Mouse (Mus musculus) CD4-positive helper T cell, adult 2 months (primary cell): ENCODE measurements around the gene Sdk1.

Experiments
- DNase-seq: peaks from one replicate; pipeline ENCODE4 v3.0.0-alpha.2; 2012; ENCODE audit warnings: low read depth, missing footprints, low spot score

Gene Sdk1

GRCm38 (mm10) chr5:141240841-141241543 lies at the start of gene Sdk1:
Sdk1 (plus strand) TSS chr5:141241490.
- DNase-seq: peak; percentile 91

- DNase-seq: no peak
These were observed 44.0 kb upstream of the Sdk1 start for GRCm38 (mm10) chr5:141197278-141197677.

GRCm38 (mm10) chr5:141202276-141203065 lies 38.8 kb upstream of the Sdk1 start:
- no peak for DNase-seq

GRCm38 (mm10) chr5:141207061-141207460 lies 34.2 kb upstream of the Sdk1 start:
- no peak for DNase-seq

- DNase-seq: no peak
These were observed 16.0 kb upstream of the Sdk1 start for GRCm38 (mm10) chr5:141225243-141225642.

GRCm38 (mm10) chr5:141234326-141234725 lies 7.0 kb upstream of the Sdk1 start:
- no peak for DNase-seq

GRCm38 (mm10) chr5:141239401-141239800 lies 1.9 kb upstream of the Sdk1 start:
- DNase-seq: no peak

- DNase-seq: no peak
These were observed 849 bp upstream of the Sdk1 start for GRCm38 (mm10) chr5:141240441-141240840.

- no peak for DNase-seq
These were observed 475 bp downstream of the Sdk1 start for GRCm38 (mm10) chr5:141241645-141242284.

- DNase-seq: peak; percentile 37
These were observed 2.1 kb downstream of the Sdk1 start for GRCm38 (mm10) chr5:141243253-141243965.

GRCm38 (mm10) chr5:141264253-141264652 lies 23.0 kb downstream of the Sdk1 start:
- DNase-seq: no peak

- peak; percentile 5 for DNase-seq
These were observed 35.8 kb downstream of the Sdk1 start for GRCm38 (mm10) chr5:141277112-141277511.

- DNase-seq: no peak
These were observed 40.5 kb downstream of the Sdk1 start for GRCm38 (mm10) chr5:141281751-141282150.

GRCm38 (mm10) chr5:141289611-141290010 lies 48.3 kb downstream of the Sdk1 start:
- no peak for DNase-seq

- DNase-seq: no peak
These were observed 54.0 kb downstream of the Sdk1 start for GRCm38 (mm10) chr5:141295240-141295639.

- DNase-seq: no peak
These were observed 61.0 kb downstream of the Sdk1 start for GRCm38 (mm10) chr5:141302287-141302694.

- no peak for DNase-seq
These were observed 62.5 kb downstream of the Sdk1 start for GRCm38 (mm10) chr5:141303746-141304145.

- peak; percentile 13 for DNase-seq
These were observed 63.4 kb downstream of the Sdk1 start for GRCm38 (mm10) chr5:141304706-141305105.

- DNase-seq: no peak
These were observed 69.4 kb downstream of the Sdk1 start for GRCm38 (mm10) chr5:141310641-141311040.

- no peak for DNase-seq
These were observed 70.5 kb downstream of the Sdk1 start for GRCm38 (mm10) chr5:141311801-141312200.

GRCm38 (mm10) chr5:141312305-141312704 lies 71.0 kb downstream of the Sdk1 start:
- no peak for DNase-seq

- DNase-seq: no peak
These were observed 75.8 kb downstream of the Sdk1 start for GRCm38 (mm10) chr5:141317095-141317494.
